Mouse (Mus musculus): ENCODE measurements around the gene Naip2.

Naip2 gene

GRCm38 (mm10) chr13:100112218-100112972, 89.5 kb downstream of the Naip2 start:
- no peak for DNase-seq (ENCODE audit: low spot score)

GRCm38 (mm10) chr13:100107652-100108472, 94.0 kb downstream of the Naip2 start, which contains the start of gene Serf1:
Gene Serf1 (plus strand): TSS chr13:100108012.
- DNase-seq (ENCODE audit: low spot score) = peak; percentile 76

GRCm38 (mm10) chr13:100103748-100104254, 98.1 kb downstream of the Naip2 start, which contains the start of gene Bdp1:
Gene Bdp1 (minus strand): TSS chr13:100104070.
- DNase-seq (ENCODE audit: low spot score) = peak; percentile 95

- no peak for DNase-seq (ENCODE audit: low spot score)
Measured at GRCm38 (mm10) chr13:100103052-100103658, 98.7 kb downstream of the Naip2 start.

GRCm38 (mm10) chr13:100098808-100099207, 103.1 kb downstream of the Naip2 start:
- DNase-seq (ENCODE audit: low spot score) = no peak
